Mouse (Mus musculus) cortical plate, adult 2 months (tissue): Measurements from ENCODE around the gene Fgd2.

Experiments
- CTCF ChIP-seq: fragments of 200-500 bp; IDR thresholded peaks from 2 replicates; pipeline ENCODE4 v1.5.1; 2011; ENCODE audit warnings: mild to moderate bottlenecking, control low read depth, low read length; ENCODE audit not compliant: insufficient read depth; ENCODE audit errors: extremely low read depth
- POLR2A ChIP-seq: fragments of 200-500 bp; IDR thresholded peaks from 2 replicates; pipeline ENCODE4 v1.6.1; 2011; ENCODE audit warnings: mild to moderate bottlenecking, low read length, control low read depth; ENCODE audit not compliant: insufficient read depth; ENCODE audit errors: extremely low read depth

DNA sequence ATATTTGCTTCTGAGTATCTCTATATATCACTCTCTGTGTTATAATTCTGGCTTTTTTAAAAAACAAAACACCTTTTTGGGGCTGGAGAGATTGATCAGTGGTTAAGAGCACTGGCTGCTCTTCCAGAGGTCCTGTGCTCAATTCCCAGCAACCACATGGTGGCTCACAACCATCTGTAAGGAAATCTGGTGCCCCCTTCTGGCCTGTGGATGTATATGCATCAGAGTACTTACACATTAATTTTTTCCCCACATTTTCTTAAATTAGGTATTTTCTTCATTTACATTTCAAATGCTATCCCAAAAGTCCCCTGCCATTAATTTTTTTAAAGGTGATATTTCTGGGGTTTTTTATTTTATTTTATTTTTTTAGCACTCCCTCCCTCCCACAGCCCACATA, 47.4 kb upstream of the Fgd2 start:
- TF ChIP-seq POLR2A, result no peak
- no peak for TF ChIP-seq CTCF
